Mouse (Mus musculus): ENCODE measurements around the gene Sntg2. TPM values are rescaled to one million over a fixed set of nuclear protein-coding genes. Genes with fewer than 3 reads are reported as not detected.

Sntg2 gene
- polyA plus RNA-seq, 1 experiment, result not detected

GRCm38 (mm10) chr12:30164005-30164404, 209.2 kb downstream of the Sntg2 start:
- H3K4me3 ChIP-seq (replicated peaks), result no peak overlapping the region
- TF ChIP-seq TAL1 (IDR thresholded peaks at IDR 0.05; ENCODE audit: low read length) (no peak), GATA1 (IDR thresholded peaks at IDR 0.05; ENCODE audit: low read length) (no peak)
- H3K4me1 ChIP-seq (ENCODE audit: control insufficient read depth), result no peaks in the 10 kb centered on the region
- no peaks in the 10 kb centered on the region for H3K36me3 ChIP-seq (ENCODE audit: control insufficient read depth)
- peaks cover 2% of the 10 kb centered on the region; the same call in 1 of the 2 replicates for H3K9me3 ChIP-seq (ENCODE audit: control insufficient read depth, low read length)
- H3K27me3 ChIP-seq (ENCODE audit: control insufficient read depth), result no peaks in the 10 kb centered on the region

- no peaks in the 10 kb centered on the region for H3K36me3 ChIP-seq (ENCODE audit: control insufficient read depth)
- TF ChIP-seq TAL1 (IDR thresholded peaks at IDR 0.05; ENCODE audit: low read length), result no peak
- no peak for TF ChIP-seq GATA1 (IDR thresholded peaks at IDR 0.05; ENCODE audit: low read length)
These were observed 211.3 kb downstream of the Sntg2 start for GRCm38 (mm10) chr12:30161731-30162406.

GRCm38 (mm10) chr12:30160475-30160874, 212.7 kb downstream of the Sntg2 start:
- Histone ChIP-seq H3K9me3 (ENCODE audit: control insufficient read depth, low read length) (peaks cover 5% of the 10 kb centered on the region), H3K4me3 (replicated peaks) (no peak overlapping the region), H3K36me3 (ENCODE audit: control insufficient read depth) (no peaks in the 10 kb centered on the region), H3K27me3 (ENCODE audit: control insufficient read depth) (no peaks in the 10 kb centered on the region), H3K4me1 (ENCODE audit: control insufficient read depth) (no peaks in the 10 kb centered on the region)
- TF ChIP-seq TAL1 (IDR thresholded peaks at IDR 0.05; ENCODE audit: low read length), result no peak
- no peak for TF ChIP-seq GATA1 (IDR thresholded peaks at IDR 0.05; ENCODE audit: low read length)

More at GRCm38 (mm10) chr12:30161731-30162406, 211.3 kb downstream of the Sntg2 start:
- no peaks in the 10 kb centered on the region for H3K4me1 ChIP-seq (ENCODE audit: control insufficient read depth)
- peaks cover 5% of the 10 kb centered on the region for H3K9me3 ChIP-seq (ENCODE audit: control insufficient read depth, low read length)
- no peaks in the 10 kb centered on the region for H3K27me3 ChIP-seq (ENCODE audit: control insufficient read depth)
- H3K4me3 ChIP-seq (replicated peaks), result no peak overlapping the region

GRCm38 (mm10) chr12:30159788-30160187, 213.4 kb downstream of the Sntg2 start:
- peaks cover 5% of the 10 kb centered on the region for H3K9me3 ChIP-seq (ENCODE audit: control insufficient read depth, low read length)
- TF ChIP-seq TAL1 (IDR thresholded peaks at IDR 0.05; ENCODE audit: low read length), result no peak
- TF ChIP-seq GATA1 (IDR thresholded peaks at IDR 0.05; ENCODE audit: low read length), result no peak

GRCm38 (mm10) chr12:30154079-30154673, 219.0 kb downstream of the Sntg2 start:
- TF ChIP-seq GATA1 (IDR thresholded peaks at IDR 0.05; ENCODE audit: low read length), result no peak
- TF ChIP-seq TAL1 (IDR thresholded peaks at IDR 0.05; ENCODE audit: low read length), result no peak
- no peaks in the 10 kb centered on the region for H3K36me3 ChIP-seq (ENCODE audit: control insufficient read depth)
- H3K27me3 ChIP-seq (ENCODE audit: control insufficient read depth), result no peaks in the 10 kb centered on the region
- H3K9me3 ChIP-seq (ENCODE audit: control insufficient read depth, low read length), result peaks cover 3% of the 10 kb centered on the region; the same call in 1 of the 2 replicates
- no peak overlapping the region for H3K4me3 ChIP-seq (replicated peaks)
- no peaks in the 10 kb centered on the region for H3K4me1 ChIP-seq (ENCODE audit: control insufficient read depth)

More at GRCm38 (mm10) chr12:30159788-30160187, 213.4 kb downstream of the Sntg2 start:
- H3K36me3 ChIP-seq (ENCODE audit: control insufficient read depth), result no peaks in the 10 kb centered on the region
- H3K4me3 ChIP-seq (replicated peaks), result no peak overlapping the region
- no peaks in the 10 kb centered on the region for H3K4me1 ChIP-seq (ENCODE audit: control insufficient read depth)
- no peaks in the 10 kb centered on the region for H3K27me3 ChIP-seq (ENCODE audit: control insufficient read depth)

- H3K4me3 ChIP-seq (replicated peaks), result no peak overlapping the region
- TF ChIP-seq TAL1 (IDR thresholded peaks at IDR 0.05; ENCODE audit: low read length) (no peak), GATA1 (IDR thresholded peaks at IDR 0.05; ENCODE audit: low read length) (no peak)
- H3K27me3 ChIP-seq (ENCODE audit: control insufficient read depth), result no peaks in the 10 kb centered on the region
These were observed 231.1 kb downstream of the Sntg2 start for GRCm38 (mm10) chr12:30142085-30142484.

GRCm38 (mm10) chr12:30132524-30132923, 240.7 kb downstream of the Sntg2 start, which contains the start of gene Tpo:
Tpo (minus strand) TSS chr12:30132624.
- no peaks in the 10 kb centered on the region for H3K4me1 ChIP-seq (ENCODE audit: control insufficient read depth)
- TF ChIP-seq TAL1 (IDR thresholded peaks at IDR 0.05; ENCODE audit: low read length), result no peak
- no peak for TF ChIP-seq GATA1 (IDR thresholded peaks at IDR 0.05; ENCODE audit: low read length)
- H3K9me3 ChIP-seq (ENCODE audit: control insufficient read depth, low read length), result no peaks in the 10 kb centered on the region
- H3K27me3 ChIP-seq (ENCODE audit: control insufficient read depth), result no peaks in the 10 kb centered on the region
- no peak within 1 kb of the TSS for H3K4me3 ChIP-seq (replicated peaks)
- no peaks in the 10 kb centered on the region for H3K36me3 ChIP-seq (ENCODE audit: control insufficient read depth)

More at GRCm38 (mm10) chr12:30142085-30142484, 231.1 kb downstream of the Sntg2 start:
- Histone ChIP-seq H3K4me1 (ENCODE audit: control insufficient read depth) (no peaks in the 10 kb centered on the region), H3K9me3 (ENCODE audit: control insufficient read depth, low read length) (no peaks in the 10 kb centered on the region), H3K36me3 (ENCODE audit: control insufficient read depth) (no peaks in the 10 kb centered on the region)

GRCm38 (mm10) chr12:30129411-30129716, 243.8 kb downstream of the Sntg2 start:
- no peaks in the 10 kb centered on the region for H3K27me3 ChIP-seq (ENCODE audit: control insufficient read depth)
- TF ChIP-seq GATA1 (IDR thresholded peaks at IDR 0.05; ENCODE audit: low read length) (no peak), TAL1 (IDR thresholded peaks at IDR 0.05; ENCODE audit: low read length) (no peak)
- H3K9me3 ChIP-seq (ENCODE audit: control insufficient read depth, low read length), result no peaks in the 10 kb centered on the region
- no peaks in the 10 kb centered on the region for H3K4me1 ChIP-seq (ENCODE audit: control insufficient read depth)
- H3K4me3 ChIP-seq (replicated peaks), result no peak overlapping the region
- H3K36me3 ChIP-seq (ENCODE audit: control insufficient read depth), result no peaks in the 10 kb centered on the region

- no peaks in the 10 kb centered on the region for H3K27me3 ChIP-seq (ENCODE audit: control insufficient read depth)
- H3K9me3 ChIP-seq (ENCODE audit: control insufficient read depth, low read length), result no peaks in the 10 kb centered on the region
- no peaks in the 10 kb centered on the region for H3K36me3 ChIP-seq (ENCODE audit: control insufficient read depth)
- H3K4me3 ChIP-seq (replicated peaks), result no peak overlapping the region
- TF ChIP-seq GATA1 (IDR thresholded peaks at IDR 0.05; ENCODE audit: low read length), result no peak
- TF ChIP-seq TAL1 (IDR thresholded peaks at IDR 0.05; ENCODE audit: low read length), result no peak
- H3K4me1 ChIP-seq (ENCODE audit: control insufficient read depth), result no peaks in the 10 kb centered on the region
These were observed 244.4 kb downstream of the Sntg2 start for GRCm38 (mm10) chr12:30128561-30129410.

Other genes starting within 250 kb of the Sntg2 start
- gene Tpo, start 240.8 kb downstream of the Sntg2 start, polyA plus RNA-seq (2012), result not detected in 2 replicates
- gene Tmem18, start 211.1 kb upstream of the Sntg2 start, polyA plus RNA-seq (2012), result 0.18 and 0.31 TPM in 2 replicates